In genomic region chr8:12671473-12672055, GRCm38 (mm10) we compare ENCODE assay signal across 8 mouse cellular contexts. TPM values are rescaled to one million over a fixed set of nuclear protein-coding genes. Genes with fewer than 3 reads are reported as not detected.
DNase-seq lines count a peak whose midpoint lies in the region.

No protein-coding gene starts in this region.

- H3K36me3 ChIP-seq in hindbrain, embryonic 10.5 days: peaks cover 14% of the 10 kb centered on the region; the same call in 1 of the 2 replicates
- peaks cover 26% of the 10 kb centered on the region for H3K36me3 ChIP-seq in megakaryocyte, embryonic 14.5 days (replicated peaks; ENCODE audit: low read length)

- DNase-seq in heart, adult 11 months: peak; percentile 89
- no peak for DNase-seq in heart, adult 8-10 months (ENCODE audit: low spot score)
- DNase-seq in 416B (ENCODE audit: low read depth): peak; percentile 32
- peak; percentile 33 for DNase-seq in c-Kit-positive CD71-positive TER-119-positive erythroid progenitor cells, embryonic 14.5 days (ENCODE audit: low spot score)
- DNase-seq in hindbrain, embryonic 10.5 days (ENCODE audit: low spot score): no peak
- no peak for DNase-seq in right cerebral cortex, postnatal 25 days
- DNase-seq in ovary, postnatal 10 days (ENCODE audit: low spot score): no peak

- under 1% methylated on average over 38 of the region's 38 CpGs for WGBS in hindbrain, embryonic 10.5 days

- no peaks in the 10 kb centered on the region for H3K9me3 ChIP-seq in hindbrain, embryonic 10.5 days
- 0 out of 2 replicates have a peak, but pooled peaks cover 3% of the 10 kb centered on the region for H3K9me3 ChIP-seq in megakaryocyte, embryonic 14.5 days

- peak overlapping the region; percentile 86 for H3K4me3 ChIP-seq in hindbrain, embryonic 10.5 days
- H3K4me3 ChIP-seq in megakaryocyte, embryonic 14.5 days (replicated peaks): peak overlapping the region; percentile 98

- H3K27me3 ChIP-seq in hindbrain, embryonic 10.5 days (ENCODE audit: insufficient read depth, poor library complexity, severe bottlenecking): peaks cover 7% of the 10 kb centered on the region; the same call in 1 of the 2 replicates
- H3K27me3 ChIP-seq in megakaryocyte, embryonic 14.5 days (replicated peaks): peaks cover 17% of the 10 kb centered on the region

- H3K4me1 ChIP-seq in hindbrain, embryonic 10.5 days (replicated peaks): peaks cover 23% of the 10 kb centered on the region
- H3K4me1 ChIP-seq in megakaryocyte, embryonic 14.5 days: peaks cover 26% of the 10 kb centered on the region

- peak overlapping the region; percentile 96 for H3K27ac ChIP-seq in hindbrain, embryonic 10.5 days

RNA-seq across cellular contexts. Expression of gene Tubgcp3, which starts 0.5 kb away (rescaled TPM):
- 10 to 100 TPM; 11.0 to 13.7 (median 12.6) TPM for total RNA-seq in heart, adult 8-10 months (2022)
- 49.9 and 57.4 TPM in 2 replicates for polyA plus RNA-seq in hindbrain, embryonic 10.5 days (2016; fragmentation: Nextera tagmentation; extraction: Ambion mirVana)
- 7.0 and 9.9 TPM in 2 replicates for polyA plus RNA-seq in megakaryocyte, embryonic 14.5 days (2012; ENCODE audit: insufficient read depth, low replicate concordance)

Comparison
In these comparisons a context has a peak if more than half of its experiments do, and no peak if none do; other contexts are left out.
1. DNase-seq: peak in heart, adult 11 months (single experiment), 416B (single experiment) and c-Kit-positive CD71-positive TER-119-positive erythroid progenitor cells, embryonic 14.5 days (single experiment); none in heart, adult 8-10 months (single experiment), hindbrain, embryonic 10.5 days (single experiment), right cerebral cortex, postnatal 25 days (single experiment) and ovary, postnatal 10 days (single experiment).